Mouse (Mus musculus) lung, embryonic 15.5 days (tissue): ENCODE data around the gene Uck2. TPM values are rescaled to one million over a fixed set of nuclear protein-coding genes. Genes with fewer than 3 reads are reported as not detected.

ENCODE experiments used
- ATAC-seq: fragments of 200-750 bp; cut with Nextera tagmentation; 2 replicates; pipeline ENCODE4 v1.8.0; 2017; ENCODE audit warnings: moderate number of reproducible peaks, borderline replicate concordance; ENCODE audit not compliant: low FRiP score, low TSS enrichment; ENCODE audit errors: extremely low read depth
- H3K27ac ChIP-seq: fragments of 300-500 bp; sonication (generic); 2 replicates; pipeline ENCODE4 v1.5.1; 2015; ENCODE audit warnings: moderate library complexity, mild to moderate bottlenecking, inconsistent platforms
- H3K27me3 ChIP-seq: fragments of 300-500 bp; sonication (generic); 2 replicates; pipeline ENCODE4 v1.6.1; 2015; ENCODE audit warnings: inconsistent platforms
- H3K36me3 ChIP-seq: fragments of 300-500 bp; sonication (generic); 2 replicates; pipeline ENCODE4 v1.6.1; 2015; ENCODE audit warnings: inconsistent platforms
- H3K4me1 ChIP-seq: fragments of 300-500 bp; sonication (generic); 2 replicates; pipeline ENCODE4 v1.6.1; 2015; ENCODE audit warnings: inconsistent platforms
- H3K4me2 ChIP-seq: fragments of 300-500 bp; sonication (generic); 2 replicates; pipeline ENCODE4 v1.6.1; 2015; ENCODE audit warnings: inconsistent platforms, mild to moderate bottlenecking, moderate library complexity
- H3K4me3 ChIP-seq: fragments of 300-500 bp; sonication (generic); 2 replicates; pipeline ENCODE4 v1.5.1; 2015; ENCODE audit warnings: mild to moderate bottlenecking, inconsistent platforms
- H3K9ac ChIP-seq: fragments of 300-500 bp; sonication (generic); 2 replicates; pipeline ENCODE4 v1.6.1; 2015; ENCODE audit warnings: inconsistent platforms
- H3K9me3 ChIP-seq: fragments of 300-500 bp; sonication (generic); 2 replicates; pipeline ENCODE4 v1.6.1; 2016; ENCODE audit warnings: inconsistent platforms
- WGBS: fragments of 180-500 bp; shearing (Covaris S2); methylation state at CpG from one replicate; pipeline ENCODE4 v1.1.7; 2015; 5-methylcytosine and 5-hydroxymethylcytosine counted together
- polyA plus RNA-seq: library from polyadenylated mRNA; unstranded; fragments of >200 nt; fragmentation: Nextera tagmentation; extraction: Ambion mirVana; gene quantifications from 2 replicates; pipeline ENCODE4 v1.2.1, GENCODE M21; 2015

Uck2 gene
- polyA plus RNA-seq, 1 experiment from 2014 or later, result 79.2 TPM

DNA sequence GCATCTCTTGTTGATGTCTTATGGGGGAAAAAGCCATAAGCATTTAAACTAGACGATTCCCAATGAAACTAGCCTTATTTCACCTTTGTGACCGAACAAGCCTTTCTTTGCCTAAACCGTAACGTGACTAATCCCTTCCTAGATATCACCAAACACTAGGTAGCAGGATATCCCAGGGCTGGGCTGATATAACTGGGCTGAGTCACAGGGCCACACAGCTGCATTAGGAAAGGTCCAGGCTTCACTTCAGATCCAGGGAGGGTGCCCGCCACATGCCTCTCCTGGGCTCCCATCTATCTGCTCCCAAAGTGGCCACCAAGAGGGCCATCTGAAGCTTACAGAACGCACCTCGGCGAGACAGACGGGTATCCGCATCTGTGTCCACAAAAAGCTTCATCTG lies 50.8 kb downstream of the Uck2 start:
- H3K9ac ChIP-seq, result no peak overlapping the region
- H3K4me2 ChIP-seq, result no peak overlapping the region
- H3K27me3 ChIP-seq, result no peaks in the 10 kb centered on the region
- H3K4me3 ChIP-seq, result no peak overlapping the region
- H3K9me3 ChIP-seq, result no peaks in the 10 kb centered on the region
- WGBS, result 89% methylated on average over 10 of the region's 10 CpGs
- no peak overlapping the region for H3K27ac ChIP-seq
- H3K4me1 ChIP-seq, result peaks cover 31% of the 10 kb centered on the region
- H3K36me3 ChIP-seq, result peaks cover 25% of the 10 kb centered on the region
- ATAC-seq, result no peak

GRCm38 (mm10) chr1:167232918-167233317 lies 52.2 kb downstream of the Uck2 start:
- WGBS, result 81% methylated on average over 7 of the region's 7 CpGs
- H3K4me2 ChIP-seq, result no peak overlapping the region
- H3K9ac ChIP-seq, result no peak overlapping the region
- no peak overlapping the region for H3K4me3 ChIP-seq
- peaks cover 19% of the 10 kb centered on the region for H3K4me1 ChIP-seq
- no peak for ATAC-seq
- no peaks in the 10 kb centered on the region for H3K27me3 ChIP-seq
- no peak overlapping the region for H3K27ac ChIP-seq
- peaks cover 35% of the 10 kb centered on the region for H3K36me3 ChIP-seq
- H3K9me3 ChIP-seq, result no peaks in the 10 kb centered on the region

- H3K36me3 ChIP-seq, result peaks cover 45% of the 10 kb centered on the region
- WGBS, result 67% methylated on average over 17 of the region's 17 CpGs
- H3K4me1 ChIP-seq, result peaks cover 8% of the 10 kb centered on the region
- no peaks in the 10 kb centered on the region for H3K9me3 ChIP-seq
- ATAC-seq, result peak; percentile 47
- no peak overlapping the region for H3K4me3 ChIP-seq
- H3K27me3 ChIP-seq, result no peaks in the 10 kb centered on the region
- H3K27ac ChIP-seq, result no peak overlapping the region
- no peak overlapping the region for H3K9ac ChIP-seq
- no peak overlapping the region for H3K4me2 ChIP-seq
These were observed 53.4 kb downstream of the Uck2 start for GRCm38 (mm10) chr1:167231612-167232283.

- peaks cover 7% of the 10 kb centered on the region; the same call in 1 of the 2 replicates for H3K4me1 ChIP-seq
- no peak overlapping the region for H3K9ac ChIP-seq
- no peaks in the 10 kb centered on the region for H3K9me3 ChIP-seq
- ATAC-seq, result no peak
- no peak overlapping the region for H3K4me3 ChIP-seq
- H3K4me2 ChIP-seq, result no peak overlapping the region
- 88% methylated on average over 17 of the region's 17 CpGs for WGBS
- no peak overlapping the region for H3K27ac ChIP-seq
- H3K27me3 ChIP-seq, result no peaks in the 10 kb centered on the region
- H3K36me3 ChIP-seq, result peaks cover 51% of the 10 kb centered on the region
These were observed 54.0 kb downstream of the Uck2 start for GRCm38 (mm10) chr1:167230930-167231611.

DNA sequence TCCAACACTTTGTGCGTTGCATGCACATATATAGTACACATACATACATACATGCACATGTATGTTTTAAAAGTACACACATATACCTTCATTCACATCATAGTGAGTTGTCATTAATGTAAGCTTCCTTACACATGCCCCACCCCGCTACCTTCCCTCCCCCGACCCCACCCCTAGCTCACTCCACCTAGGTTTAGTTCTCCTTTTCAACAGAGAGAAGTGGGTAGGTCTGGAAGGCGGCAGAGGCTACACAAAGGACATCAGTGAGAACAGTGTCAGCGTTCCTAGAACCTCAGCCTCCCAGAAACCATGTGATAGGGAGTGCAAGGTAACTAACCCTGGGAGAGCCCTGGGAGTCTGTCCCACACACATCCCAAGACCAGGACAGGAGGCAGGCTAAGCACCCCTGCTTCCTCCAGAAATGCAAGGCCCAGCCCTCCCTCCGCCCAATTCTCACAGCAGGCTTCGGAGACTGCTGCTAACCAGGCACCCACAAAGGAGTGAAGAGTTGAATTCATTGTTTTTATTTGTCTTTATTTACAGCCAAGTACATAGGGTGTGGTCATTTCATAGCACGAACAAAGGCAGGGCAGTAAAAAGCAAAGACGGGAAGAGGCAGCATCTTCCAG lies 62.6 kb downstream of the Uck2 start:
- ATAC-seq, result no peak
- Histone ChIP-seq H3K36me3 (peaks cover 28% of the 10 kb centered on the region), H3K4me2 (no peak overlapping the region), H3K4me1 (no peaks in the 10 kb centered on the region; the same call in 1 of the 2 replicates), H3K27ac (no peak overlapping the region), H3K9me3 (no peaks in the 10 kb centered on the region), H3K4me3 (no peak overlapping the region), H3K27me3 (no peaks in the 10 kb centered on the region), H3K9ac (no peak overlapping the region)
- WGBS, result 83% methylated on average over 9 of the region's 9 CpGs

GRCm38 (mm10) chr1:167220303-167221174 lies 64.6 kb downstream of the Uck2 start:
- no peak overlapping the region for H3K27ac ChIP-seq
- H3K4me1 ChIP-seq, result no peaks in the 10 kb centered on the region; the same call in 1 of the 2 replicates
- ATAC-seq, result peak; percentile 44; the same call in 1 of the 2 replicates
- WGBS, result under 1% methylated on average over 5 of the region's 5 CpGs
- no peak overlapping the region for H3K4me3 ChIP-seq
- H3K4me2 ChIP-seq, result no peak overlapping the region
- H3K9ac ChIP-seq, result no peak overlapping the region
- peaks cover 12% of the 10 kb centered on the region for H3K36me3 ChIP-seq
- H3K9me3 ChIP-seq, result no peaks in the 10 kb centered on the region
- no peaks in the 10 kb centered on the region for H3K27me3 ChIP-seq

- Histone ChIP-seq H3K27me3 (no peaks in the 10 kb centered on the region), H3K4me3 (no peak overlapping the region), H3K9ac (no peak overlapping the region), H3K4me2 (no peak overlapping the region), H3K27ac (no peak overlapping the region), H3K4me1 (no peaks in the 10 kb centered on the region), H3K36me3 (no peaks in the 10 kb centered on the region), H3K9me3 (no peaks in the 10 kb centered on the region)
- WGBS, result 73% methylated on average over 3 of the region's 3 CpGs
- no peak for ATAC-seq
These were observed 69.7 kb downstream of the Uck2 start for GRCm38 (mm10) chr1:167215460-167215859.

DNA sequence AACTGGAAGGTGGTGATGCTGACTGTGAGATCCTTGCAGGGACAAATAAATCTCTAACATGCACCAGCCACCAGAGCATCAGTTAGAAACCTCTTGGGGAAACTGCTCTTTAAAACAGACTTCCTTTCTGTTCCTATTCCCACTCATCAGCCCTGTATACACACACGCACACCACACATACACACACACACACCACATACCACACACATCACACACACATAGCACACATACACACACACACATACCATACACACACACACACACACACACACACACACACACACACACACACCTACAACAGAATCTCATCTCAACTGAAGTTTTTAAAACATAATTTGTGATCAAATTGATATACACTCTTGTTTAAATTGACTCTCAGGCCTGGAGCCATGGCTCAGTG lies 72.4 kb downstream of the Uck2 start:
- Histone ChIP-seq H3K9me3 (no peaks in the 10 kb centered on the region), H3K27me3 (no peaks in the 10 kb centered on the region), H3K4me1 (no peaks in the 10 kb centered on the region), H3K36me3 (no peaks in the 10 kb centered on the region), H3K4me2 (no peak overlapping the region), H3K4me3 (no peak overlapping the region), H3K27ac (no peak overlapping the region), H3K9ac (no peak overlapping the region)
- ATAC-seq, result no peak
- WGBS, result 73% methylated on average over 1 of the region's 1 CpGs

GRCm38 (mm10) chr1:167211979-167212614 lies 73.0 kb downstream of the Uck2 start:
- H3K4me2 ChIP-seq, result no peak overlapping the region
- no peak overlapping the region for H3K9ac ChIP-seq
- no peaks in the 10 kb centered on the region for H3K4me1 ChIP-seq
- no peak overlapping the region for H3K27ac ChIP-seq
- whole genome bisulfite sequencing, result 23% methylated on average over 7 of the region's 7 CpGs
- H3K27me3 ChIP-seq, result no peaks in the 10 kb centered on the region
- H3K36me3 ChIP-seq, result no peaks in the 10 kb centered on the region
- H3K9me3 ChIP-seq, result no peaks in the 10 kb centered on the region
- no peak overlapping the region for H3K4me3 ChIP-seq
- 0 out of 2 replicates have a peak, but pooled peaks have one; percentile 27 for ATAC-seq

DNA sequence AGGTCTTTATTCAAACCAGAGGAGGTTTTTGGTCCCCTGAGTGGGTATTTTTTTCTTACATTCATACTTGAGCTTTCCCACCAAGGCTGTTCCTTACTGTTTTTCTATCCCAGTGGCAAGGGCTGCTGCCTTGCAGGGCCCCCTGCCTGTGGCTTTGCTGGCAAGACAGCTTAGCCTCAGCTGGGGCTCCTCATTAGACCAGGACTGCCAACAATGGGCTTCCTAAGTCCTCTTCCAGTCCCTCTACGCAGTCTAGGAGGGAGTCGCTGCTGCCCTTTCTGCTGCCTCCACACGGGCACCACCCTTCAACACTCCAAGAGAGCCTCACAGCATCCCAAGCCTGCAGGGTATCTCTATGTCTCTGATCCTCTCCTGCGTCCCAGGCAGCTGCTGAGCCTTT lies 76.3 kb downstream of the Uck2 start:
- Histone ChIP-seq H3K27me3 (no peaks in the 10 kb centered on the region), H3K9ac (no peak overlapping the region), H3K4me1 (no peaks in the 10 kb centered on the region), H3K4me3 (no peak overlapping the region), H3K9me3 (no peaks in the 10 kb centered on the region), H3K27ac (no peak overlapping the region), H3K4me2 (no peak overlapping the region), H3K36me3 (no peaks in the 10 kb centered on the region)
- no peak for ATAC-seq
- WGBS, result 57% methylated on average over 4 of the region's 4 CpGs

DNA sequence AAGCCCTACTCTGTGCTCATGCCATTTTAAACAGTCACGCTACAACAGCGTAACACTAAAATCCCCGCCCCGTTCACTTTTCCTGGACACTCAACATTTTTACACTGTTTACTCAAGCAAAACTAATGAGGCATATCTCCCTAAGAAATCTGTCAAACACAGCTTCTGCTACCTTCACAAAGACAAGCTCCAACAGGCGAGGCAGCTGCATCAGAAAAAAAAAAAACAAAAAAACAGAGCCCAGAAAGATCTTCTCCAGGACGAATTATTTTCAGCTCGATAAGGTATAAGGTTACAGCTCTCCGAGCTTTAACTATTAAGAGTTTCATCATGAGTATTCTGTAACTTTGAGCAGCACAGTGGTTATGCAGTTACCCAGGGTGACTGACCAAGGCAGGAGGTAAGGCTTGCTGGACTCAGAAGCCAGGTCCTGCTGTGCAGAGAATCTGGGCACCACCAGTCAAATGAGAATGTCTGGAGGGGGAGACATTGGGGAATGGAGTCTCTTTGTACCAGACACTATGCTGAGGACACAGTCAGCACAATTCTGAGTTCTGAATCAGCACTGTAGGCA lies 79.9 kb downstream of the Uck2 start:
- H3K4me3 ChIP-seq, result no peak overlapping the region
- no peaks in the 10 kb centered on the region for H3K36me3 ChIP-seq
- ATAC-seq, result no peak
- no peak overlapping the region for H3K9ac ChIP-seq
- no peaks in the 10 kb centered on the region for H3K9me3 ChIP-seq
- H3K4me2 ChIP-seq, result no peak overlapping the region
- H3K27me3 ChIP-seq, result no peaks in the 10 kb centered on the region
- H3K27ac ChIP-seq, result no peak overlapping the region
- H3K4me1 ChIP-seq, result no peaks in the 10 kb centered on the region
- WGBS, result 26% methylated on average over 8 of the region's 8 CpGs
